ENCODE assay signal across 23 mouse cellular contexts in genomic region chr5:99266301-99266700, GRCm38 (mm10).
"Had no signal": no experiment of that assay in that cellular context is flagged by ENCODE, and none has a peak within 500 bp of the region (broad histone marks: within the 10 kb centered on the region; RNA-seq: fewer than 3 reads in every experiment).

No protein-coding gene starts in this region.

- H3K4me2 ChIP-seq: liver, embryonic 12.5 days; lung, embryonic 14.5 days; midbrain, embryonic 12.5 days; neural tube, embryonic 13.5 days; neural tube, embryonic 15.5 days; stomach, embryonic 15.5 days had no signal

- H3K4me1 ChIP-seq: liver, embryonic 12.5 days; midbrain, embryonic 10.5 days; neural tube, embryonic 13.5 days; neural tube, embryonic 15.5 days; stomach, embryonic 15.5 days had no signal

- H3K36me3 ChIP-seq: liver, embryonic 12.5 days; midbrain, embryonic 10.5 days; midbrain, embryonic 12.5 days; neural tube, embryonic 13.5 days; neural tube, embryonic 15.5 days; stomach, embryonic 15.5 days had no signal

- DNase-seq: lung, adult 18-20 months; lung, embryonic 14.5 days; lung, postnatal 10 days; lung, postnatal 4 days; midbrain, embryonic 14.5 days; retina, postnatal 1 day; right cerebral cortex, adult 18-20 months; right cerebral cortex, postnatal 25 days; right cerebral cortex, postnatal 4 days; spleen, adult 18-20 months; thymus, adult 2 months; thymus, postnatal 25 days; thymus, postnatal 4 days had no signal

- H3K4me3 ChIP-seq: liver, embryonic 12.5 days; midbrain, embryonic 10.5 days; midbrain, embryonic 12.5 days; myocyte; neural tube, embryonic 13.5 days; neural tube, embryonic 15.5 days; stomach, embryonic 15.5 days had no signal

- H3K9ac ChIP-seq: liver, embryonic 12.5 days; liver, embryonic 14.5 days; lung, embryonic 14.5 days; midbrain, embryonic 12.5 days; neural tube, embryonic 13.5 days; neural tube, embryonic 15.5 days; stomach, embryonic 15.5 days had no signal

- ATAC-seq: liver, embryonic 12.5 days; midbrain, embryonic 16.5 days had no signal

- H3K27ac ChIP-seq: liver, embryonic 12.5 days; liver, embryonic 14.5 days; midbrain, embryonic 10.5 days; midbrain, embryonic 12.5 days; neural tube, embryonic 13.5 days; neural tube, embryonic 15.5 days; stomach, embryonic 15.5 days; stomach, postnatal 0 days had no signal

- H3K27me3 ChIP-seq: liver, embryonic 12.5 days; midbrain, embryonic 12.5 days; neural tube, embryonic 13.5 days; neural tube, embryonic 15.5 days; stomach, embryonic 15.5 days had no signal

- H3K9me3 ChIP-seq: liver, embryonic 12.5 days; midbrain, embryonic 10.5 days; midbrain, embryonic 12.5 days; neural tube, embryonic 13.5 days; neural tube, embryonic 15.5 days; stomach, embryonic 15.5 days had no signal
